Mouse (Mus musculus) layer of hippocampus, adult 6 months (tissue): ENCODE results near the gene Nat8f2. TPM values are rescaled to one million over a fixed set of nuclear protein-coding genes. Genes with fewer than 3 reads are reported as not detected.

Source experiments
- long read RNA-seq, 2 experiments: library from polyadenylated mRNA; unstranded; transcript quantifications; one replicate each; pipeline ENCODE4 v2.0.0; 2019 to 2020
- polyA plus RNA-seq: library from polyadenylated mRNA; unstranded; fragments of <200 nt; fragmentation: Nextera tagmentation; gene quantifications from 2 replicates; pipeline ENCODE4 v1.2.3, GENCODE M21; 2021

Gene Nat8f2
- 0.04 and 0.13 TPM in 2 replicates for polyA plus RNA-seq
- long read RNA-seq, experiment 1, result 0 reads
- long read RNA-seq, experiment 2, partial matches to known transcripts, result 0 of 1 reads
- long read RNA-seq, experiment 2, other reads (novel, unspliced or antisense), result 1 of 1 reads

GRCm38 (mm10) chr6:85869006-85869405, at the start of gene Nat8f2:
Gene Nat8f2 (minus strand): TSS chr6:85869158.

GRCm38 (mm10) chr6:85915539-85916513, 46.9 kb upstream of the Nat8f2 start, which contains the start of gene Nat8f1:
Gene Nat8f1 (minus strand): TSS chr6:85915687.

GRCm38 (mm10) chr6:85911587-85911986, 42.6 kb upstream of the Nat8f2 start, which contains the start of gene Tprkb:
Gene Tprkb (plus strand): TSS chr6:85911865.

GRCm38 (mm10) chr6:85904642-85905061, 35.7 kb upstream of the Nat8f2 start, which contains the start of gene Nat8f4:
Gene Nat8f4 (minus strand): TSS chr6:85904884.

GRCm38 (mm10) chr6:85831796-85832321, 37.1 kb downstream of the Nat8f2 start, which contains the start of gene Nat8:
Gene Nat8 (minus strand): TSS chr6:85832082.

GRCm38 (mm10) chr6:85820837-85821236, 48.1 kb downstream of the Nat8f2 start, which contains the start of the genes Nat8f6 and Nat8f5:
Gene Nat8f6 (minus strand): TSS chr6:85820954.
Gene Nat8f5 (minus strand): TSS chr6:85820972.

Other genes with a start within 250 kb of the Nat8f2 start
- 0.30 and 0.79 TPM in 2 replicates for gene Nat8f7, start 156.0 kb downstream of the Nat8f2 start, polyA plus RNA-seq
- gene Nat8f3, start 103.4 kb downstream of the Nat8f2 start, polyA plus RNA-seq, result 2.8 and 4.4 TPM in 2 replicates
- gene Nat8f6, start 48.2 kb downstream of the Nat8f2 start, polyA plus RNA-seq, result 0.19 and 0.25 TPM in 2 replicates
- gene Nat8f5, start 48.2 kb downstream of the Nat8f2 start, polyA plus RNA-seq, result 4.5 and 6.4 TPM in 2 replicates
- gene Nat8, start 37.1 kb downstream of the Nat8f2 start, polyA plus RNA-seq, result 2.3 and 3.8 TPM in 2 replicates
- 11.0 and 12.8 TPM in 2 replicates for gene Nat8f4, start 35.7 kb upstream of the Nat8f2 start, polyA plus RNA-seq
- gene Tprkb, start 42.7 kb upstream of the Nat8f2 start, polyA plus RNA-seq, result 109 and 129 TPM in 2 replicates
- 27.8 and 45.0 TPM in 2 replicates for gene Nat8f1, start 46.5 kb upstream of the Nat8f2 start, polyA plus RNA-seq
- 9.8 and 13.4 TPM in 2 replicates for gene Dusp11, start 92.5 kb upstream of the Nat8f2 start, polyA plus RNA-seq
- not detected in 2 replicates for gene Figla, start 147.0 kb upstream of the Nat8f2 start, polyA plus RNA-seq
- gene Add2, start 159.5 kb upstream of the Nat8f2 start, polyA plus RNA-seq, result 75.0 and 86.8 TPM in 2 replicates